Mouse (Mus musculus) cerebellum, postnatal 10 days (tissue): ENCODE data around the gene Slc17a1.

Experiments
- DNase-seq, 2 experiments: peaks; one replicate each; pipeline ENCODE4 v3.0.0; 2021; ENCODE audit warnings: mixed read lengths in 2 of 2

Slc17a1 gene

GRCm38 (mm10) chr13:23867405-23867804, at the start of gene Slc17a1:
Slc17a1 (plus strand) TSS chr13:23867750.
- peak in 1 of 2 experiments; percentile 5 for DNase-seq

- DNase-seq: no peak
These were observed 47.2 kb upstream of the Slc17a1 start for GRCm38 (mm10) chr13:23820179-23820940.

- no peak for DNase-seq
These were observed 45.3 kb upstream of the Slc17a1 start for GRCm38 (mm10) chr13:23822213-23822612.

DNA sequence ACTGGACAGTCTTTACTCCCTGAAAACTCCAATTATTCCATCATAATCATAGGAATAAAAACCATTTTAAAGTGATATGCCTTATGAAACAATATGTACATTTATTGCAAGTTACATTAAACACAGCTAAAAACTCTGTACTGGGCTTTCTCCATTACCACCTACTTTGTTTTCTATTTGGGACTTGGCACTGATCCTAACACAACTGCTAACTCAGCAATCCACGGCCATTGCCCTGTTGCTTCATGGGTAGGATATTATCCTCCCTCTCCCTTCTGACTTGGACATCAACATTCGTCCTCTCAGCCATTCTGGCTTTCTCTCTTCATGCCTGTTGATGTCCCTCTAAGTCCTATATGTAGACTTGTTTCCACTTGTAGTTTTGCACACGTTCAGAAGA, 40.9 kb upstream of the Slc17a1 start:
- no peak for DNase-seq

DNA sequence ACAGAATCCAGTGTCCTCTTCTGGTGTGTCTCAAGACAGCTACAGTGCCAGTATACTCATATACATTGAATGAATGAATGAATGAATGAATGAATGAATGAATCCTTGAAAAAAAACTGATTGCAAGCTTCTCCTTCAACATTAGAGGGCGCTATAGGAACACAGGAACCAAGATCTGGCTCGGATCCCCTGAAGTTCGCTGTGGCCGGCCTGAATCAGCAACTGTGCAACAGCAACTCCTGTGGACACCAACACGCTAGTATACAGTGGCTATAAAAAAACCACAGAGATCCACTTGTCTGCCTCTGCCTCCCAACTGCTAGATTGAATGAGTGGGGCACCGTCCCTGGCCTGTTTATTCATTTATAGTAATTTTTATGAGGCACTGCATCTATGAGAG, 34.5 kb upstream of the Slc17a1 start:
- peak; percentile 53 to 65 for DNase-seq

DNA sequence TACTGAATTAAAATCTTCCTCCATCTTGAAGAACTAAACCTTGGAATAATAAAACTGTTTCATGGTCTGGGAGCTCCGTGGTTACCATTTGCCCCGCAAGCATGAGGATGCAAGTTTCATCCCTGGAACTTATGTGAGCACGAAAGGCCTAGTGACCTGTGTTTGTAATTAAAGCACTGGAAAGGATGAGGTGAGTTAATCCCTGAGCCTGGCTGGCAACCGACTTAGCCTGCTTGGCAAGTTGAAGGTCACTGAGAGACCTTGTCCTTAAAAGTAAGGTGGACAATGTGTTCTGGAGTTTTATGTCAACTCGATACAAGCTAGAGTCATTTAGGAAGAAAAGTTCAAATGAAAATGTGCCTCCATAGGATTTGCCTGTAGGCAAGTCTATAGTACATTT, 32.7 kb upstream of the Slc17a1 start:
- DNase-seq: no peak

DNA sequence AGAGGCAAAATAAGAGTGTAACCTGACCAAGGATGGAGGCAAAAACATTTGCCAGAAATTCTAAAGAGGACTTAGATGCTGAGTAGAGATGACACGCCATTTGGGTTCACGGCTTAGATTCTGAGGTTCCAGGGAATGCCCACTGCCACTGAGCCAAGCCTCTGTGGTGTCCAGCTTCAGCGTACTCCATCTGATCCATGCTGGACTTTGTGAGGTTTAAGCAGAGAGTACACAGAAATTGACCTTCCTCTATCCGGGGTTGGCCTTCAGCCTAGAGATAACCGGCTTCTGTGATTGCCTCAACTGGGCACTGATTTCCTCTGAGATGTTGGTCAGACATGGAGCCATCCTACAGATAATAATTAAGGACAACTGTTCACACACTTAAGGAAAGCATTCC, 30.9 kb upstream of the Slc17a1 start:
- no peak for DNase-seq

DNA sequence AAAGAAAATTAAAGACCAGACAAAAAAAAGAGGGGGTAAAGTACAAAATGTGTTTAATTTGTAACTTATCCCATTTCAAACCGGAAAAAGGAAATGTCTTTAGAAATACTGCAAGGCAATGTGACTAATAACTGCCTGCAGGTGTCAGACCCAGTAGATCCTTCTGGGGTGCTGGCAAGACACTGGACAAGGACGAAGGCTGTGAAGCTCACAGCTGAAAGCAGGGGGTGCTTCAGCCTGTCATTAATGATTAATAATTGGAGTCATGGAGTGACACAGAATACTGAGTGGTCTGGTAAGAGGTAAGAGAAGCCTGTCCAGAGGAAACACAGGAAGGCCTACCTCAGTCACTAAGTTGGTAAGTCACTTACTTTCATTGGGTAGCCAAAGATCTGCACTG, 28.2 kb upstream of the Slc17a1 start, which contains the start of gene Slc17a3:
TSS of gene Slc17a3 (plus strand) at position 127 of the 400 bp plus-strand sequence.
- DNase-seq: no peak

- no peak for DNase-seq
These were observed 21.7 kb upstream of the Slc17a1 start for GRCm38 (mm10) chr13:23845851-23846250.

DNA sequence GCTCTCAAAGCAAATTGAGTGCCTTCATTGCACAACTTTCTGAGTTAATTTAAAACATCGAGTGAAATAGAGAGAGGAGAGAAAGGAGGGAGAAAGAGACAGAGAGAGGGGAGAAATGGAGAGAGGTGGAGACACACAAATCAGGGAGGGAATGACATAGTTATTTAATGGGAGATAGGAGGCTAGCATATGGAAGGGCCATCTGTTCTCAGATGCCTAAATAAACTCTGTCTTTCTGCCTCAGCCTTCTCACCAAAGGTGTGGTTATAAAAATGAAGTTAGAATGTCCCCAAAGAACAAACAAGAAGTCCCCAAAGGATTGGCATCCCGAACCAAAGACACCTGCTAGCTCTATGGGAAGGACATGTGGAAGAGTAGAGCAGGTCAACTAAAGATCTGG, 18.3 kb upstream of the Slc17a1 start:
- no peak for DNase-seq

DNA sequence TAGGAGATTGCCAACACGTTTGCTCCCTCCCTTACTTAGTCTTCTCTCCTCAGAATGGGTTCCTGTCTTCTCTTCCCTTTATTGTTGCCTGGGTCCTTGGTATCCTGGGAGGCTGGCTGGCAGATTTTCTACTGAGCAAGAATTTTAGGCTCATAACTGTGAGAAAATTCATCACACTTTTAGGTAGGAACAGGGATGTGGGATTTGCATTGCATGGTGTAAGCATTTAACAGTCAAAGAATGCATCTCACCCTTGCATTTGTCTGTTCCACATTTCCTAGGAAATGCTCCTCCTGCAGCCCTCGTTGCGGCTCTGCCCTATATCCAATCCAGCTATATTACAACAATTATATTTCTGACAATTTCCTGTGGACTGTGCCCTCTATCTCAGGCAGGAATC, 11.1 kb upstream of the Slc17a1 start:
- DNase-seq: no peak

- no peak for DNase-seq
These were observed 5.7 kb upstream of the Slc17a1 start for GRCm38 (mm10) chr13:23861815-23862214.

DNA sequence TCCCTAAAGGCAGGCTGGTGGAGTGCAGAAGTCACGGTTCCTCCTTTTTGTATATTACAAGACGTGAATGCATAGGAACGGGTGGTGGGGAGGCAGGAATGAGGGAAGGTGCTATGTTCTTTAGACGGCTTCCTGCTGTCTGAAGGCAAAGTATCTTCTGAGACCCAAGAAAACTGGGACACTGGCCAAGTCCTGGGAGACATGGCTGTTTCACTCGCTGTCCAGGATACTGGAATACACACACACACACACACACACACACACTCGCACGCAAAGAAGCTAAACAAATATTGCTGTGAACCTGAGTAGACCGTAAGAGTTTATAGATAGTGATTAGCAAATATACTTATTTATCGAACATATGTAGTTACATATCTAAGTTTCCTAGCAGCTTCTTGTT, 2.8 kb upstream of the Slc17a1 start:
- DNase-seq: peak; percentile 5 to 15

DNA sequence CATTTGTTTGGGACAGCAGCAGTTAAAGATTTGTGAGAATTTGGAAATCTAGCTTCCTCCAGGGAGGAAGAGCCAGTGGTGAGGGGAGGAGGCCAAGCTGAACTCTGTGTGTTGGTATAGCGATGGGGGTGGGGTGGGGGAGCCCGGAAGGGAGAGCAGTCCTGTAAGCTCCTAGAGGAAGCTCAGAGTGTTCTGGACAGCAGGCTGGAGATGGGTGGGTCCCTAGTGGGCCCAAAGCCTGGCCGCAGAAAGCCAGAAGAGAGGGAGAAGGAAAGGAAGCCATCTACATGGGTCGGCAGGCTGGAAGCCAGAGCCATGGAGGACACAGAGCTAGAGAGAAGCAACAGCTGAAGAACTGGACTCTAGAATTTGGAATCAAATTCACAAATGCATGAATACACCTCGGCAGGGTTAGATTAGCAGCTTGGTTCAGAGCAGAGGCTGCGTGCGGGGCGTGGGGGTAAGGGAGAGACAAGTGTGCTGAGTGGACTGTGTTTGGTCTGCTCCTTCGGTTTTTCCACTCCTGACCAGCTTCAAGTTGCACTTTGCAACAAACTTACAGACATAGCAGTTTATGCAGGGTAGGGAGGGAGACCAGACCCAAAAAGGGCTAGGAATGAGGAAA, 1.4 kb upstream of the Slc17a1 start:
- DNase-seq: no peak

DNA sequence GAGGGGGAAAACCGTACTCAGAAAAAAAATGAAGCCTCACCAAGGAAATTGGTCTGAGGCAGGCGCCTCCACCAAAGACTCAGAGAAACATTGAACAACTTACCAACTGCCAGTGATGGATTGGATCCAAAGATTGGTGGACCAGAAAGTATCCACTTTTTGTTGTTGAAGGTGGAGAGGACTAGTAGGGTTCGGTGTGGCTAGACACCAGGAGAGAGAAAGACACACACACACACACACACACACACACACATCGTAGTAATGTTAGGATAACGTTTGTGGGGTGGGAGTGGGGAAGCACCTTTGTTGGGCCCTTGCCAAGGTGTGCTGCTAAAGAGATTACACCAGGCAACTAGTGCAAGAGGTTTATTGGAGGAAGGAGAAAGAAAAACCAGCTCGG, 550 bp upstream of the Slc17a1 start:
- DNase-seq: peak; percentile 3

DNA sequence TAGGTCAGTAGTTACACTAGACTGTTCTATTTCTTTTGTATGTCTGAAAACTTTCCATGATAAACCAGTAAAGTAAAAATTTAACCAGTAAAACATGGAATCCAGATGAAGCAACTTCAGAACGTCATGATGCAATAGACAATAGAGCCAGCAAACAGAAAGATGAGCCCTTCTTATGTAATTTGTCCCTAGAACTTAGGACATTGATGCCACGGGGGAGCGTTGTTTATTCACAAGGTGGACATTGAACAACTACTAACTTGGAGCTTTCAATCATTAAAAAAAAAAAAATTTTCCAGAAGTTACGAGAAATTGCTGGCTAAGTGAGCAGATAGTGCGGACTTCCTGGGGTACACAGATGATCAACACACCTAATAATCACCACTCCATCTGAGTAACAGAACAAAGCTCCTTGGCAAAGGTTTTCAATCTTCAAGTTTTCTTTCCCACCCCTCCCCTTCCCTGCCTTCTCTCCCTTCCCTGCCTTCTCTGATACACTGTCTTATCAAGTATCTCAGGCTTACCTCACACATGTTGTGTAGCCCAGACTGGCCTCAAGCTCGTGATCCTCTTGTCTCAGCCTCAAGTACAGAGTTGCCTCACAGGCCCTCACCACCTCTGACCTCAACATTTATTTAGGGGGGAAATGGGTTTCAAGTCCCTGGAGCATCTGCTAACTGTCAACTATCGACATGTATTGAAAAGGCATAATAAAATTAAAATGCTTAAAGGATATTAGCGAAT, 1.4 kb downstream of the Slc17a1 start:
- DNase-seq: no peak

DNA sequence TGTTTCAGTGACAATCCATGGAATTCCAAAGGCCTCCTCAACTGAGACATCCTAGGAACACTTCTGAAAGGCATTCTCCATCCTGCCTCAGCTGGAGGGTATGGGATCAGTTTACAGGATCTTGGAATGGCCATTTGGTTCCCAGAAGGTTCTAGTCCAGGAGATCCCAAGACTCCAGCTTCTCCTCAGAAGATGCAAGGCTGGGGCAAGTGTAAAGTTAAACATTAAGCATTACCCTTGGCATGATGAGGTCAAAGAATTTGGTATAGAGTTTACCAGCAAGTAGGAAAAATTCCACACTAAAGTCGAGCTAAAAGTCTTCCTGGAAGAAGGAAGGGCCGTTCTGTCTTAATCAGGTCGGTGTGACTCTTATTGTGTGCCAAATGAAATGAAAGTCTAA, 2.4 kb downstream of the Slc17a1 start:
- no peak for DNase-seq

- DNase-seq: no peak
These were observed 5.6 kb downstream of the Slc17a1 start for GRCm38 (mm10) chr13:23873141-23873540.

- no peak for DNase-seq
These were observed 11.6 kb downstream of the Slc17a1 start for GRCm38 (mm10) chr13:23879106-23879505.

GRCm38 (mm10) chr13:23879636-23880035, 12.1 kb downstream of the Slc17a1 start:
- DNase-seq: no peak

GRCm38 (mm10) chr13:23885540-23885939, 18.0 kb downstream of the Slc17a1 start:
- DNase-seq: peak in 1 of 2 experiments; percentile 4

DNA sequence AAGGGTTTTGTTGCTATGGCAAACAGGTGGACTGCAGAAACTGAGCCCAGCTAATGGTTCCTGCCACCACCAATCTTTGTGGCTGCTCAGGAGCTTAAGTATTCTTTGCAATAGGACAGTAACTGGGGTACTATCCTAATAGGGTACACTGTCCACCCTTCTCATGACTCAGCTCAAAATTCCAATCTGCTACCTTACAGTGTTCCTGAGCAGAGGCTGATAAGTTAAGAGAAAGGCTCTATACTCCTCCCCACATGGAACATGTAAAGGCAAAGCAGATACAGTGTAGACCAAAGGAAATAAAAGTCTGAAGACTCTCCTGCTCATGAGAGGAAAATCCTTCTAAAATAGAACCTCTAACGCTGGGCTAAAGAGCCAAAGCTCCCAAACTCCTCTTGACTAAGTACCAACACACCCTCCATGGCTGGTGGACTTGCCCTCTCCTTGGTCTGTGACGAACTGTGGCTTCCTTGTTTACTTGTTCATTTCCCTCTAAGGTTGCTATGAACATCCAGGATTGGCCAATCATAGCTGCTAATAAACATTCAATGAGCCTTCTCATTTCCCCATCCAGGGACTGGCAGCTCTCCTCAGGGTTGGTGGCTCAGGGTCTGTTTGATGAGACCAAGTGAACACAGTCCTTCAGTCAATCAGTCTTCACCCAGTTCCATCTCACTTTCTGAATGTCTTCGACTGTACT, 19.6 kb downstream of the Slc17a1 start:
- no peak for DNase-seq

DNA sequence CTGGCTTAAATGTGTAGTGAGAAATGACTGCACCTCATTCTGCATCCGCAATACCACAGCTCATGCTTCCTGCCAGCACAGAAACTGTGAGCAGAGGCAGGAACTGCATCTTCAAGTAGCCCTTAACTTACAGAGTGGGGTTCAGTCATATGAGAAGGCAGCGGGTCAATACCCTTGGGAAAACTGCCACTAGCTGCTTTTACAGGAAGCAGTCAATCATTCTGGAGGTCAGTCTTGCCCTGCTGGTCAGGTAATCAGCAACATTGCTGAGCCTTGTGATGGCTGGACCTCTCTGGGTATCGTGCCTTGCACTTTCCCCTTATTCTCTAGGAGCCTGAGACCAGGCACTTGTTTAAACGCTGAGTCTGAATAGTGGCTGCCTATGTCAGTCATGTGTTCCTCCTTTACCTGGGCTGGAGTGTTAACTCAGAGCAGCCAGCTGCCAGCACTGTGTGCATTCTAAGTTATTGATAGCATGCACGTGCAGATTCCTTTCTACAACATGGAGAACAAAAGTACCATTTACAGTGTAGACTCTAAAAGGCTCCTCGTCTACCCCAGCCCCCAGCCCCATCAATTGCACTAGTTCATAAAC, 21.6 kb downstream of the Slc17a1 start:
- DNase-seq: no peak
